Mouse (Mus musculus): ENCODE measurements around the gene Irf3. TPM values are rescaled to one million over a fixed set of nuclear protein-coding genes. Genes with fewer than 3 reads are reported as not detected.
A peak's percentile ranks its signal among the peaks of the same experiment; 100 is the strongest.
"Not testable (repeated sequence)": the region's sequence is repeated elsewhere in the genome, so short reads cannot be mapped to it uniquely, and the experiment has no call there.

The Irf3 gene
- total RNA-seq, 2 experiments from 2014 or later = 26.7 to 30.4 TPM

DNA sequence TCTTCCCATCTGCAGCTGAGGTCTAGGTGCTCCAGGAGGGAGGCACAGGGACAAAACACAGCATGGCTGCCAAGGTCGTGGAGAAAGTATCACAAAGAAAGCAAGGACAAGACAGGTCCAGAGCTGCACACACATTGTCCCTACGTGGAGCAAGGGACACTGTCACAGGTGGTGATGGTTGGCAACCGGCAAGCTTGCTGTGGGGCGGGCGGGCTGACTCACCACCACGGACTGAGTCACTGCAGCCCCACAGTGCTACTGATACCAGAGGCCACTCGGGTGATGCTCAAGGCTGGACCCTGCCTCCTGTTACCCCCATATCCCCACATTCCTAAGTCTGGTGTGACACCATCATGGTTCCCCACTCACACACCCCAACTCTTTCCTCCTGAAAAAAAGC, 5.0 kb downstream of the Irf3 start:
- intact Hi-C loops (cut with DNase I) = no loop called here
- DNase-seq (ENCODE audit: low spot score in 2 of 2) = no peak

DNA sequence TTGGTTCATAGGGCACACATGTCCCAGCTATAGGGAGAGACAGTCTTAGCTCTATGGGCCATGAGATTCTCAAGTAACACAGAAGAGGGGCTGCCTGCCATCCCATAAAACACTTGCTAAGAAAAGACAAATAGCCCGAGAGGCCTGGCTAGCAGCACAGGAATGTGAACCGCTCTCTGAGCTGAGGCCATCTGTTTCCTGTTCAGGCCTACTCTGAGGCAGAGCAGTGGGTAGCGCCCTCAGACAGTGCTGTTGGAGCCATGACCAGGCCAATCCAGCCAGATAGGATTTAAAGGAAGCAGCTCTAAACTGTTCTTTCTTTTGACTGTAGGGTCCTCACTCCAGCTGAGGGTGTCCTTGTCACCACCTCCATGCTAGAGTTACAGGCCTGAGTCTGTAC, 7.1 kb downstream of the Irf3 start:
- DNase-seq (ENCODE audit: low spot score in 2 of 2) = no peak
- intact Hi-C loops (cut with DNase I) = no loop called here

DNA sequence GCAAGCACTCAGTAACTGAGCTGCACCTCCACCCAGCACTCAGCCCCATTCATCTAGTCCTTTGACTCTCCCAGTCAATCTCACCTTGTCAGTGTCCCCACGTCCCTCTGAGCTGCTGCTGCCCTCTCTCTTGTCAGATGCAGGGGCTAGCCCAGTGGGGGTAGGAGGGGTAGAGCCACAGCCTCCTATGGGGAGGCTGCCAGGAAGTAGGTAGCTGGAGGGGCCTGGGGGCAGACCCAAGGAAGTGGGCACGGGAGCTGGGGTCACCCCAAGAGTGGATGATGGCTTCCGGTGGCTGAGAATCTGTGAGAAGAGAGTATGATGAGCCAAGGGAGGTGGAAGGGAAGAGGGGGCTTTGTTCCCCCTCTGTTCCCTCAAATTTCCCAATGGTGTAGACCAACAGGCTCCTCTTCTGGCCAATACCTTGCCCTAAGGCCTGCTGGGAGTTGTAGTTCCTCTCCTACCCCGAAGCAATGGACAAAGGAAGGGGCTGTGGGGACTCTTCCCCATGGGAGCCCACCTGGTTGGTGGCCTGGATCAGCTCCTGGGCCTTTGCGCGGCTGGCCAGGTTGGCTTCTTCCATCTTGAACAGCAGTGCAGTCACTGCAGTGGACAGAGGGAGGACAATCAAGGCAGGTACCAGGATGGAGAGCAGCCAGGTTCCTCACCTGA, 8.0 kb downstream of the Irf3 start:
- intact Hi-C loops (cut with DNase I) = no loop called here
- no peak for DNase-seq (ENCODE audit: low spot score in 2 of 2)

DNA sequence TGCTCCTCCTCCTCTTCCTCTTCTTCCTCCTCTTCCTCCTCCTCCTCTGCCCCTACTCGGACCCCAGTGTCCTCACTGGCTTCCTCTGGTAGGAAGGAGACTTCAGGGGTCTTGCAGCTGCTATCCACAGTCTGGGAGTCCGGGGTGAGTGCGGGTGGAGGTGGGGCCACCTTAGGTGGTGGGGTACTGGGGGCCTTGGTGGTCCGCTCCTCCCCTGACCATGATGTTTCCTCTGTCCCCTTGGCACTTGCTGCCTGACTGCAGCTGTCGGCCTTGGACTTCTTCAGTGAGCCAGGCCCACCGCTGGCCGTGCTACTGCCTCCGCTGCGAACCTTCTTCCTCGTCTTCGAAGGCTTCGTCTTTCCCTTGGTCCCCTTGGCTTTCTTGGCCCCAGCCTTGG, 9.1 kb downstream of the Irf3 start:
- intact Hi-C loops (cut with DNase I) = no loop called here

DNA sequence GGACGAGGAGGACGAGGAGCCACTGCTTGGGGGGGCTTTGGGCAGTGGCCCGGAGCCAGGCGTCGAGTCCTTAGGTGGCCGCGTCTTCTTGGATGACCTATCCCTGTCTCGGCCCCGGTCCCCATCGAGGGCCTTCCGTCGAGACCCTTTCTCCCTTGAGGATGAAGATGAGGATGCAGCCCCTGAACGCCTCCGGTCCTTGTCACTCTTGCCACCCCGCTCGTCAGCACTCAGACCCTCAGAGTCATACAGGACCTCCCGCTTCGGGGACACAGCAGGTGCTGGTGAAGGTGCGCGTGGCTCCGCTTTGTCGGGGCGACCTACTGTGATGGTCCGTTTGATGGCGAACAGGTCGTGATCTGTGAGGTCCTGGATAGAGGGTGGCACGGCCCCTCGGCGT, 9.7 kb downstream of the Irf3 start:
- intact Hi-C loops (cut with DNase I) = no loop called here
- DNase-seq (ENCODE audit: low spot score in 2 of 2) = no peak

More for the DNA sequence above, 9.1 kb downstream of the Irf3 start:
- no peak for DNase-seq (ENCODE audit: low spot score in 2 of 2)

DNA sequence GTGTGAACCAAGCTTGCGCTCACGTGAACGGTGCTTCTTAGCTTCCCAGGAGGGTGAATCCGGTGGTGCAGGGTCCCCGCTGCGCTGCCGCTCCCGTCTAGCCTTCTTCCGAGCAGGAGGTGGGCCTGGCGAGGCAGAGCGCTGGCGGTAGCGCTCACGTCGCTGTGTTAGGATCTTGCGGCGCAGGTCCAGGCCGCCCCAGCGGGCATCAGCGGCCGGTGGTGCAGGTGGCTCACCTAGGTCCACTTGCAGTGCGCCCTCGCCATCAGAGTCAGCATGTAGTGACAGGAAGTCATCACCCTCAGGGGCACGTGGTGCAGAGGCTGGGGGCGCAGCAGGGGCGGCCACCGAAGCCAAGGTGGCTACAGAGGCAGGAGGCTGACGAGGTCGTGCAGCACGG, 10.4 kb downstream of the Irf3 start:
- DNase-seq (ENCODE audit: low spot score in 2 of 2) = no peak
- intact Hi-C loops (cut with DNase I) = no loop called here

DNA sequence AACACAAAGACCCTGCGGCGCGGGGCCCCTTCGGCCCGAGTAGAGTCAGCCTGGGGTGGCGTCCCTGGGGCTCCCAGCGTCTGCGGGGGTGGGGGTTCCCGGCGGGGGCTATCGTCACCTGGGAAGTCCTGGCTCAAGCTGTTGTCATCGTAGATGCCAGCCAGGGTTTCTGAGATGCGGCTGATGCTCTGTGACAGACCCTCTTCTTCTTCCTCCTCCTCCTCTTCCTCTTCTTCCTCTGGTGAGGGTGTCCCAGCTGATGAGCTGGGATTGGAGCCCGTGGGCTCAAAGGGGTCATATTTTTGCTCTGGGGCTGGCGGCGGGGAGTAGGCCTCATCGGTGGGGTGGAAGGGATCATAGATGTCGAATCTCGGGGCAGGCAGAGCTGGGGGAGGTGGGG, 11.0 kb downstream of the Irf3 start:
- intact Hi-C loops (cut with DNase I) = no loop called here

DNA sequence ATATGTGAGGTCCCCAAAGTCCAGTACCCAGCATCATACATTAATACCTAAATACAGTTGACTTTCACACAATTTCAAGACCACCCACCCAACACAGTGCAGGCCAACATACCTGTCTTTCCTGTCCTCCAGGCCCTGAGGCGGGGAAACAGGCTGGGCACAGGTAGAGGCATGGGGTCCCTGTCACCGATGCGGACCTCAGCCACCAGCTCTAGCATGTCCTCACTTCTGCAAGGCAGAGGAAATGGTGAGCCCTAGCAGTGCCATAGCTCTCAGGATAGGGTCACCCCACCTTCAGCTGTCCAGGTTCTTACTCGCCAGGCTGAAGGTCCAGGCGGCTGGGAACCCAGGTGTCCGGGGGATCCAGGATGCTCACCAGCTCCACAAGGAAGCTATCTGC, 14.6 kb downstream of the Irf3 start:
- no peak for DNase-seq (ENCODE audit: low spot score in 2 of 2)
- intact Hi-C loops (cut with DNase I) = no loop called here

More for the DNA sequence above, 11.0 kb downstream of the Irf3 start:
- DNase-seq (ENCODE audit: low spot score in 2 of 2) = no peak

DNA sequence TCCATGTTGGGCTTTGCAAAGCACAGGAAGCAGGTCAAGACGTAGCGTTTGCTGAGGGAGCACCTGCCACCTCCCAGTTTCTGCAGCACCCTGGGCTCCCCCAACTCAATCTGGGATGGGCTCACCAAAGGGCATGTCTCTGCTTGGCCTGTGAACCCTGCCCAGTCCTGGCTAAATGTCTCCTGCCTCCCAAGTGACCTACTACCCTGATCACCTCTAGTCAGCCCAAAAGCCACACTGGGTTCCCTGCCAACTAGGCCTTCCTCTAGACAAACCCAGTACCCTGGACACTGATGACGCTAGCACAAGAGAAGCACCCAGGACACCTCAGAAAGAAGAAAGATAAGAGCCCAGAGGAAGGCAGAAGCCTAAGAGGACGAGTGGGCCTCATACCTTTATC, 15.4 kb downstream of the Irf3 start:
- intact Hi-C loops (cut with DNase I) = no loop called here

DNA sequence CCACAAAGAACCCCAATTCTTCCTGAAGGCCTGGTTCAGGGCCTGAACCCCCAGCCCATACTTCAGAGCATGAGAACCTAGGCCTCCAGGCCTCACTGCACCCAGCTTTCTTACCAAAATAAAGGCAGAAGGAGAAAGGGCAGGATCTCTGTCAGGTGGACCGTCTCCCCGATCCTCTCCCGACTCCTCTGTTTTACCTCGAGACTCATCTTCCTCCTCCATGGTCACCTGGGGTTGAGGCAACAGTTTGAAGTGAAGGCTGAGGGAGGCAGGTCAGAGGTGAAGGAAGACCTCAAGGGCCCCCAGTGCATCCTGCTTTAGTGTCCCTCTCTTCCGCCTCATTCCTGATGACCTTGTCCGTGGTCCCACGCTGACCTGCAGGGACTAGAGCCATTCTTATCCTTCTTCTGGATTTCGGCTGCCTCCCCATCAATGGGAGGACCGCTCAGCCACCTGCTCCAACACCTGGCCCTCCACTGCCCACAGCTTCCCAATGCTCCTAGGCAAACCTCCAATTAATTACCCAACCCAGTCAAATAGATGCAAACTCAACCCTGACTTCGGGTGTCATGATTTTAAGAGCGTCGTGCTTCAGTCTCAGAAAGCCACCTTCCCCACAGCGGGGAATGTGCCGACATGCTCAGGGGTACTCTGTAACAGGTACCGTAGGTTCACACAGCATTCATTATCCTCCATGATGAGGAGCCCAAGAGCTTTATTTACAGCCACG, 16.1 kb downstream of the Irf3 start:
- intact Hi-C loops (cut with DNase I) = no loop called here

More for the DNA sequence above, 15.4 kb downstream of the Irf3 start:
- DNase-seq (ENCODE audit: low spot score in 2 of 2) = no peak

DNA sequence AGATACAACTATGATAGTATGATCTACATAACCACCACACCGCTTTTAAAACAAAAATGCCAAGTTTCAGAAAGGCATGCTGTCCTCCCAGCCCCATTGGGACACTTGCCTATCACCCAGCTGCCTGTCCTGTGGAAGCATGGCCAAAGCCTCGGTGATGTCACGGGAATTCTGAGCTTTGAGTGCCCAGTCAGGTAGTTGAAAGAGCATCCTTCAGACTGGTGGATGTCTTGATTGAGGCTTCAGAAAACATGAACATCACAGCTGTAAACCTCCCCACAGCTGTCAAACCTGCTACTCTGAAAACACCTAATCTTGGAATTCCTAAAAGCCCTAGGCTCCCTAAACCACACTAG, 16.6 kb downstream of the Irf3 start:
- no peak for DNase-seq (ENCODE audit: low spot score in 2 of 2)
- intact Hi-C loops (cut with DNase I) = no loop called here

More for the DNA sequence above, 16.1 kb downstream of the Irf3 start:
- no peak for DNase-seq (ENCODE audit: low spot score in 2 of 2)

DNA sequence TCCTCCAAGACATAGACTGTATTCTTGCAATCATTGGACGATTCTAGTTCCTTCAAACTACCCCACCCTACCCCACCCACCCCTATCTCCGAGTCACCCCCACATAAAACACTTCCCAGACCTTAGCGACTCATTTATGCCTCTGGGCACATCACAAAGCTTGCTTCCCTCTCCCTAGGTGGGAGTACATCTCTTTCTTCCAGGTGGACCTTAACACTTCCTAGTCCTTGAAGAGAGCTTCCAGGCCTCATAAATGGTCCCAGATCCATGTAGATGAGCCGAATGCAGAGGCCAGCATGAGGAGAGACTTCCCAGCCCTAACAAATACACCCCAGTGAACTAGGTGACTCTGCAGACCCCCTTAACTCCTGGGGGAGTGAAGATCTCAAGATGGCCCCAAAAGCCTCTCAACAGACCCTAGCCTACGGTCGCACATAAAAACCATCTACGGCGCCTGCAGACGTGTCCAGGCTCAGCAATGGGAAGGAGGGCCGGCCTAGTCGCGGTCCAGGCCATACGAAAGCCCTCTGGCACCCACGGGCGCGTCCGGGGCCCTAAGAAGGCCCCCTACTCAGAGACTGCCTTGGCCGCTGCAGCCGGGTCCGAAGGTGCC, 18.0 kb downstream of the Irf3 start:
- peak in 1 of 2 experiments; percentile 35 for DNase-seq (ENCODE audit: low spot score in 2 of 2)
- intact Hi-C loops (cut with DNase I) = loop anchor here (5.0 kb wide), 1 partner anchor 37 kb away; the partner anchor contains the start of gene Prr12

DNA sequence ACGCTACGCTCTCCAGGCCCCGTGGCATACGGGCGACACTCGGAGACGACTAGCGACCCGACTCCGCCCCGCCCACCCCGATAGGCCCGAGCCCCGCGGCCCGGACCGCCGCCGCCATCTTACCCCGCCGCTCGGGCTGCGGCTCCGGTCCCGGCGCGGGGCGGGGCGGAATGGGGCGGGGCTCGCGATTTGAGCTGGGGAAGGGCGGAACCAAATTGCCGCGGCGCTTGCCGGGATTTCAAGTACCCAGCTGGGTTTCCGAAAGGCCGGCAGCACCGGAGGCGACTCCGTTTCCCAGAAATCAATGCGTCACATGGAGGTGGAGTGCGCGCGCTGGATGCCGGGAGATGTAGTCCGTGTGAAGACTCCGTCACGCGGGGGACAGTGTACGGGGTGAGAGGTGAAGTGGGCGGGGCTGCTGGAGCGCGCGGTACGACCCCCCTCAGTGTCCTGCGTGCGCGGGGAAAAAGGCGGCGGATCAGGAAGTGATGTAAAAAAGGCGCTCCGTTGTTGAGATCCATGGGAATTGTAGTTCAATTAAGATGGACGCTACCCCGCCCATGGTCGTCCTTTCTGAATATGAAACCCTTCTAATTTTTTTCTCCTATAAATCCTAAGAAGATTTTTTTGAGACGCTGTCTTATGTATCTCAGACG, 18.6 kb downstream of the Irf3 start, which contains the start of gene Scaf1:
Gene Scaf1 (minus strand): TSS at position 407 of the 656 bp plus-strand sequence.
- DNase-seq (ENCODE audit: low spot score in 2 of 2) = peak; percentile 99
- intact Hi-C loops (cut with DNase I) = loop anchor here (5.0 kb wide), 1 partner anchor 36 kb away; the partner anchor contains the start of gene Prr12

DNA sequence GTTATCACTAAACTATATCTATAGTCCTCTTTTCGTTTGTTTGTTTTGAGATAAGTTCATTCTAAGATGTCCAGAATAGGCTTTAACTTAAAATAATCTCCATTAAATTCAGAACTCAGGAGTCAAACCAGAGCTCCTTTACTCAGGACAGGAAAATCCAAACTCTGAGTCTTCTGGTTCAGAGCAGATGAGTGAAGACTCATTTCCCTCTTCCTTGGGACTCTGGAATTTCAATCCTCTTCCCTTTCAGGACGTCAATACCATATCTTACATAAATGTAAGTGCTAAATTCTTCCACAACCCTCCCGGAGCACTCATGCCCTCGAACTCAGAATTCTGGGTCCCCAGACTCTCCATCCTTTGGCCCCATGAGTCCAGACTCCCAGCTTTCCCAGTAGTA, 19.3 kb downstream of the Irf3 start:
- intact Hi-C loops (cut with DNase I) = loop anchor here (5.0 kb wide), 1 partner anchor 36 kb away; the partner anchor contains the start of gene Prr12
- DNase-seq (ENCODE audit: low spot score in 2 of 2) = no peak

DNA sequence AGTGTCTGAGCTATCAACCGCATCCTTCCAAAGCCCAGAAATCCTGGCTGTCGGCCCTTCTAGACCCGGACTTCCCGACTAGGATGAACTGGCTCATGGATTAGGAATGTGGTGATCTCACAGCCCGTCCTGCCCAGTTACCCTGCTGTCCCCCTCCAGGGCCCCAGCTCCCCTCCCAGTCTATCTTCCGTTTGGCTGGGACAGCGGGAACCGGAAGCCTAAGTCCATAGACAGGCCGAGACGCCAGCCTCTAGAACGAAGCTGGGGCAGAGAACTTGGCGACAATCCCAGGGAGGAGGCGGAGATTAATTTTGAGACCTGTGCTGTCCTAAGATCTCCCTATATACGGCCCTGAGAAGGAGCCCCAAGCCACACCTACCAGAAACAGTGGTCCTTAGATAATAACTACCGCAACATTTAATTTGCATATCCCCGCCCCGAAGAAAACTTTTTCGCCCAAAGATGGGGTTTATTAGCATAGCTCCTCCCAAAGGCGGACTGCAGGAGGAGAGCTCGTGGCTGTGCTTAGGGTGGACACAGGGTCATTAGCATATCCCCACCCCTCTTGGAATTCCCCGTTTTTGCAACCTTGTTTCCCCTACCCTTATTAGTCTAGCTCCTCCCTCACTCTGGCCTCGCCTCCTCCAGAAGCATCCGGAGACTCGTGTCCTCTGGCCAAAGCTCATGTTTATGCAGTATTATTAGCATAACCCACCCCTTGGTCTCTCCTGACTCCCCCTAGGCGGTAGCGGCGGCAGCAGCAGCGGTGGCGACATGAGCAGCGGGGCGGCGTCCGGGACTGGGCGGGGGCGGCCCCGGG, 20.0 kb downstream of the Irf3 start, which contains the start of gene Rras:
Gene Rras (plus strand): TSS at position 720 of the 820 bp plus-strand sequence.
- peak; percentile 80 to 88 for DNase-seq (ENCODE audit: low spot score in 2 of 2)
- intact Hi-C loops (cut with DNase I) = loop anchor here (5.0 kb wide), 1 partner anchor 35 kb away; the partner anchor contains the start of gene Prr12

DNA sequence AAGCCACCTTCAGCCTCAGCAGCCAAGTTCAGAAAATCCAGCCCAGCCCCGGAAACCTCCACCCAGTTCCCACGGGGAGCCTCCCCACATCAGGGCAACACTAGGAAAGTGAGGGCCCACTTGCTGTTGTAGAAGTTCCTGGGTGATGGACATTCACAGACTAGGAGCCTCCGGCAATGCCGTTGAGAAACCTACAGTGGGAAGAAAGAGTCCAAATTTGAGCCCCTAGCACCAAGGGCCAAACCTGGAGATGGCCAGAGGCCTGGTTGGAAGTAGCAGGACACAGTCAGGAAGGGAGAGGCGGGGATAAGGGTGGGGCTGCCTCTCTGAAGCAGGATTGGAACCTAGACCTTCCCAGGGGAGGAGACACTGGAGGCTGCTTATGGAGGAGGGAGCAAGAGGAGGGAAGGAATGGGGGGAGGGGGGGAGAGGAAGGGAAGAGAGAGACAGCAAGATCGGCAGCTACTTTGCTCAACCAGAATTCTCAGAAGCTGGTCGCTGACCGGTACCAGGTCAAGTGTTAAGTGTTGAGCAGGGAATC, 21.7 kb downstream of the Irf3 start:
- intact Hi-C loops (cut with DNase I) = loop anchor here (5.0 kb wide), 1 partner anchor 33 kb away; the partner anchor contains the start of gene Prr12
- DNase-seq (ENCODE audit: low spot score in 2 of 2) = no peak

DNA sequence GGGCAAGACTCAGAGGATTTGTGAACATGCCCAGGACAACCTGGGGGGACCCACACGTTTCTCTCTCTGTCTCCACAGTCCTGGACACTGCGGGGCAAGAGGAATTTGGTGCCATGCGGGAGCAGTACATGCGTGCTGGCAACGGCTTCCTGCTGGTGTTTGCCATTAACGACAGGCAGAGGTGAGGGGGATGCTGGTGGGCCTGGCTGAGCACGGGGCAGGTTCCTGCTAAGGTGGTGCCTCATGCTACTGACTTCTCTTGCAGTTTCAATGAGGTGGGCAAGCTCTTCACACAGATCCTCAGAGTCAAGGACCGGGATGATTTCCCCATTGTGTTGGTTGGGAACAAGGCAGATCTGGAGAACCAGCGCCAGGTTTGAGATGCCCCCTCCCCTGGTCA, 22.8 kb downstream of the Irf3 start:
- intact Hi-C loops (cut with DNase I) = no loop called here
- no peak for DNase-seq (ENCODE audit: low spot score in 2 of 2)

DNA sequence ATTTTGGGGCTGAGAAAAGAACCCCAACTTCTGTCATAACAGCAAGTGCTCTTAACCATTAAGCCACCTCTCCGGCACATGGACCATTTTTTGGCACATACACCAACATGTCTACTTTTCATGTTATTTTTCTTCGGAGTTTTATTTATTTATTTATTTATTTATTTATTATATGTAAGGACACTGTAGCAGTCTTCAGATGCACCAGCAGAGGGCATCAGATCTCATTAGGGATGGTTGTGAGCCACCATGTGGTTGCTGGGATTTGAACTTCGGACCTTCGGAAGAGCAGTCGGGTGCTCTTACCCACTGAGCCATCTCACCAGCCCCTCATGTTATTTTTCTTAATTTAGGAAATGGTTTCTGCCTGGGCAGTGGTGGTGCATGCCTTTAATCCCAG, 26.3 kb downstream of the Irf3 start:
- DNase-seq (ENCODE audit: low spot score in 2 of 2); intact Hi-C loops (cut with DNase I): not testable (repeated sequence)
